Mouse (Mus musculus) CD4-positive helper T cell, adult 2 months (primary cell): Measurements from ENCODE around the gene Gm12184.
"Not testable (repeated sequence)": the region's sequence is repeated elsewhere in the genome, so short reads cannot be mapped to it uniquely, and the experiment has no call there.

Experiments
- DNase-seq: peaks from one replicate; pipeline ENCODE4 v3.0.0-alpha.2; 2012; ENCODE audit warnings: low read depth, missing footprints, low spot score

Gene Gm12184

GRCm38 (mm10) chr11:48825979-48826751, at the start of gene Gm12184, which contains the start of gene Trim7:
Gene Gm12184, minus strand, starts transcription at chr11:48826655.
Gene Trim7, plus strand, starts transcription at chr11:48826140.
- DNase-seq, result not testable (repeated sequence)

DNA sequence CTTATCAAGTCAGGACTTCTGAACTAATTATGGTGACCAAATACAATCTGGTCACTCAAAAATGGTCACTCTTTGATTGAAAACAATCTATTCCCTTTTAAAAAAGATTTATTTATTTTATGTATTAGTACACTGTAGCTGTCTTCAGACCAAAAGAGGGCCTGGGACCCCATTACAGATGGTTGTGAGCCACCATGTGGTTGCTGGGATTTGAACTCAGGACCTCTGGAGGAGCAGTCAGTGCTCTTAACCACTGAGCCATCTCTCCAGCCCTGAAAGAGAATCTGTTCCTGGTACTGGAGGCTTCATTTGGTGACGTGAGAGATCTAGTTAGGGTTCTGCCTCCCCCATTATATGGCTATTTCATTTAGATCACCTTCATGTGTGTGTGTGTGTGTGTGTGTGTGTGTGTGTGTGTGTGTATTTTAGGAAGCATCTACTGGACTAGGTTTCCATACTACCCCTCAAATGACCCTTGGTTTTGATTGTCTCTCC, 48.9 kb upstream of the Gm12184 start:
- DNase-seq, result not testable (repeated sequence)

DNA sequence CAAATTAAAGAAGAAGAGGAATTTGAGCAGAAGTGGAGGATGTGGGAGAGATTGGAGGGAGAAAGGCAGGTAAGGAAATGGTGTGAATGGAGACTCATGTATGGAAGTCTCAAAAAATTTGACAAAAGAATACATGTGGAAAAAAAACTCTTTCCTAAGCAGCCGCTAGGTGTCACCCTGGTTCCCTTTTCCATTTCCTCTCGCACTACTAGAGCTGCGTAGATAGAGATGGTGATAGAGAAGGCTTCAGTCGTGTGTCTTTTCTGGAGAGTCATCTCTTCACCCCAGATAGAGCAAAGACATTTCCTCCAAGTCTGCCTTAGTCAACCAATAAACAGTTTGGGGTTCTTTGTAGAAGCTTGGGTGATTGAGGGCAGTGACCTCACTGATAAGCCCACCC, 48.0 kb upstream of the Gm12184 start:
- DNase-seq, result peak; percentile 83

- DNase-seq, result no peak
Measured at GRCm38 (mm10) chr11:48873591-48874290, 47.3 kb upstream of the Gm12184 start.

- peak; percentile 19 for DNase-seq
Measured at GRCm38 (mm10) chr11:48872695-48873300, 46.3 kb upstream of the Gm12184 start.

DNA sequence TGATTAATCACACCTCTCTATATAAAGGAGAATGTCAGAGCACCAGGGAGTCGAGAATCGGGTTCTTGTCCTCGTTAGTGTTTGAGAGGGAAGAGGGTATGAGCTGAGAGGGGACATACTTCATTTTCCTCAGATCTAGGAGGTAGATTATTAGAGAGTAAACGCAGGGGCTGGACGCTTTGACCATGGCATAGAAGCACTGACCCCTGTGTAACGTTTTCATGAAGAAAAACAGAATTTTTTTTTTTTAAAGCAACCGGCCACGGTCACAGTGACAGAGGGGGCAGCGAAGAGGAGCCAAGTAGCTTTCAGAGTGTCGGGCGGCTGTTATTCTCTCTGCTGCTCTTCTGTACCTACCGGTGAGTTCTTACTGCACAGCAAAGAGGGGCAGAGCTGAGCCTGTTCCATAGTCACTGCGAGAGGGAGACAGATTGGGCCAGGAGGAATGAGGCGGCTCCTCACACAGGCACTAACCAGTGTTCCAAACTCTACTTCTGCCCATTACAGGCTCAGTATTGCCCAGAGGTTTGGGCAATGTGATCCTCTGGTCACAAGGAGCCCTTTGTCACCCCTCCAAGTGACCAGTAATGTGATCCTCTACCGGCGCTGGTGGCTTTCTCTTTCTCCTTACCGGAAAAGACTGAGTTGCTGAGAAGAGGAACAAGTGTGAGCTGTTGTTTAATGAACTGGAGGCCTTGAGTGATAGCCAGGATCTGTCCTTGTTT, 45.5 kb upstream of the Gm12184 start:
- DNase-seq, result peak; percentile 51

DNA sequence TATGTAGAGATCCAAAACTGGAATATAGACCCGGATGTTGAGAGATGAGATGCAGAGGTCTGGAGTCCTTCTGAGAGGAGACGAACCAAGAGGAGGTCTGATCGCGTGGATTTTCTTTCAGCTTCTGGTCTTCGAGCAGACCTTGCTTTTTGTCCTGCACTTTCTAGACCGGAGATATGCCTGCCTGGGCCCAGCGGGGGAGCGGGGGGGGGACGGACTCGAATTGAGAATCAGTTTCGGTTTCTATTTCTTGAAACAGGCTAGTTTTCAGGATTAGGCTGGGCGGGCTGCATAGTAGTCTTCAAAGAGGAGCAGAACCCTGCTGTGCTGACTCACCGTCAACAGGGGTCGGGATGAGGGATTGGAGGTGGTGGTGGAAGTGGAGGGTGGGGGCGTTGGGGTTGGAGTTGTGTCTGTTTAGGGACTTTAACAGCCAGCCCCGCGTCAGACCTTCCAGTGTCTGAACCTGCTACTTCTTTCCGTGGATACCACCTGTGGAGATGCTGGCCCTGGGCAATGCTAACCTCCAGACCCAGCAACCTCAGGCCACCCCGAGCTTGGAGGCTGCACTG, 44.8 kb upstream of the Gm12184 start, which contains the start of gene Irgm1:
Irgm1 (minus strand) TSS at position 483 of the 572 bp plus-strand sequence.
- DNase-seq, result peak; percentile 90

GRCm38 (mm10) chr11:48870781-48871180, 44.3 kb upstream of the Gm12184 start:
- DNase-seq, result no peak

DNA sequence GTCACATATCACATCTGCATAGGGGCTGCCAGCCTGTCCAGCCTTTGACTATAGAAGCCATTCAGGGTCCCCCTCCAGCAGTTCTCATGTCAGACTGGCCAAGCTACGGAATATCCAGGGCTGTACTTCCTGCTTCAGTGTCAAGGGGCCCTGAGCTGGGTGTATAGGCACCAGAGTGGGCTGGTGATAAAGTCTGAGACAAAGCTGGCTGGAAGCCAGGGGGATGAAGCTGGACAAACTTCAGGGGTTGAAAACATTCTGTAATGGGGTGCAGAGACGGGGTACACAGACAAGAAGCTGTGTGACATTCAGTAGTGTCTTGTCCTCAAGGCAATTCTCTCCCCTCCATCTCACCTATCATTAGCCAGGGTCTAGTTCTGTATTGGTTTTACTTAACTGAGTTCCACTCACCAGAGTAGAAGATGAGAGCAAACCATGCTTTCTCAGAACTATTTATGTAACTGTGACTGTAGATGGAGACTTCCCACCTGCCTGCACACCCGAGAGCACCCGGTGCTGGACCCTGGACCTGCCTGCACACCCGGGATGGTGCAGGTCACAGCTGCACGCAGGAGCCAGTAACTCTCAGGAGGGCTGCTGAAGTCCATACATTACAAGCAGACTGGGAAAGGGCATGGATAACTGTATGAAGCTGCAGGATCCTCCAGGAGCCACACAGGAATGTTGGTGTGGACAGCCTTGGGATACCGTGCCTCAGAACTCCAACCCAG, 43.1 kb upstream of the Gm12184 start:
- DNase-seq, result peak; percentile 23

GRCm38 (mm10) chr11:48866481-48866880, 40.0 kb upstream of the Gm12184 start:
- DNase-seq, result no peak

GRCm38 (mm10) chr11:48863808-48864207, 37.4 kb upstream of the Gm12184 start:
- no peak for DNase-seq

DNA sequence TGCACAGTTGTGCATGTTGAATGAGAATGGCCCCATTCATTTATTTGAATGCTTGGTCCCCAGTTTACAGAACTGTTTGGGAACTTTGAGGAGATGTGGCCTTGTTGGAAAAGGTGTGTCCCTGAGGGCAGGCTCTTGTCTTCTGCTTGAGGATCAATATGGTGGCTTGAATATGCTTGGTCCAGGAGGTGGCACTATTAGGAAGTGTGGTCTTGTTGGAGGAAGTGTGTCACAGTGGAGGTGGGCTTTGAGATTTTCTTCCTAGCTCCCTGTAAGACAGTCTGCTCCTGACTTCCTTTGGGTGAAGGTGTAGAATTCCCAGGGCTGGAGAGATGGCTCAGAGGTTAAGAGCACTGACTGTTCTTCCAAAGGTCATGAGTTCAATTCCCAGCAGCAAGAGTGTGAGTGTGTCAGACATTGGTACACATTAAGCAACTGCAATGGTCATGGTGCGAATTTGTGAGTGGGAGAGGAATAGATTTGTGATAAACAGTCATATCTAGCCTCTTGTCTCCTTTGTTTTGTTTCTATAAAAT, 36.4 kb upstream of the Gm12184 start:
- DNase-seq, result no peak

- DNase-seq, result peak; percentile 81
Measured at GRCm38 (mm10) chr11:48859014-48859413, 32.6 kb upstream of the Gm12184 start.

GRCm38 (mm10) chr11:48853474-48854180, 27.2 kb upstream of the Gm12184 start:
- DNase-seq, result peak; percentile 87

GRCm38 (mm10) chr11:48852624-48853473, 26.4 kb upstream of the Gm12184 start:
- no peak for DNase-seq

DNA sequence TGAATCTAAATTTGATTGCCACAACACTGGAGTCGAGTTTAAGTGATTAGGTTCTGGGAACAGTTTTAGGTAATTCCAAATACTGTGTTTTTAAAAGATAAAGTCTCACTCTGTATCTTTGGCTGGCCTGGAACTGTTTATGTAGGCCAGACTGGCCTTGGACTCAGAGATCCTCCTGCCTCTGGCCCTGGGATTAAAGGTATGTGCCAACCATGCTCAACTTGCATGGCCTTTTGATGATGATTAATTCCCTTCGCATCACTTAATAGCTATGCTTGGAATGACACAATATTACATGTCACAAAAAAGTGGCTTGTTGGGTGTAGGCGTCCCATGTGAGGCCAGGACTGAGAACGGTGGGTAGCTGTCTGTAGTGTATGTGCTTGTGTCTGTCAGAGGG, 25.7 kb upstream of the Gm12184 start:
- DNase-seq, result no peak

GRCm38 (mm10) chr11:48851270-48851995, 25.0 kb upstream of the Gm12184 start:
- DNase-seq, result no peak

GRCm38 (mm10) chr11:48850240-48850639, 23.8 kb upstream of the Gm12184 start:
- no peak for DNase-seq
